Mouse (Mus musculus) hindbrain, embryonic 11.5 days (tissue): Measurements from ENCODE around the gene Pcsk5. TPM values are rescaled to one million over a fixed set of nuclear protein-coding genes. Genes with fewer than 3 reads are reported as not detected.

ENCODE experiments used
- ATAC-seq: fragments of 200-750 bp; cut with Nextera tagmentation; 2 replicates; pipeline ENCODE4 v1.8.0; 2017; ENCODE audit warnings: mild to moderate bottlenecking, moderate TSS enrichment, moderate library complexity; ENCODE audit not compliant: low FRiP score
- DNase-seq: peaks from one replicate; pipeline ENCODE4 v3.0.0-alpha.2; 2015; ENCODE audit warnings: low spot score
- H3K27ac ChIP-seq: fragments of 300-500 bp; sonication (generic); 2 replicates; pipeline ENCODE4 v1.5.1; 2014; ENCODE audit warnings: mild to moderate bottlenecking, low read depth, low read length
- H3K27me3 ChIP-seq: fragments of 300-500 bp; sonication (generic); 2 replicates; pipeline ENCODE4 v1.6.1; 2014; ENCODE audit warnings: mild to moderate bottlenecking, low read length, moderate library complexity, mixed read lengths; ENCODE audit not compliant: control insufficient read depth, insufficient read depth
- H3K36me3 ChIP-seq: fragments of 300-500 bp; sonication (generic); 2 replicates; pipeline ENCODE4 v1.6.1; 2014; ENCODE audit warnings: mild to moderate bottlenecking, low read length, moderate library complexity, mixed read lengths; ENCODE audit not compliant: control insufficient read depth, insufficient read depth
- H3K4me1 ChIP-seq: fragments of 300-500 bp; sonication (generic); replicated peaks from 2 replicates; pipeline ENCODE4 v1.6.1; 2014; ENCODE audit warnings: low read length, mixed read lengths; ENCODE audit not compliant: control insufficient read depth, insufficient read depth
- H3K4me2 ChIP-seq: fragments of 300-500 bp; sonication (generic); replicated peaks from 2 replicates; pipeline ENCODE4 v1.6.1; 2014; ENCODE audit warnings: mild to moderate bottlenecking, low read depth, low read length
- H3K4me3 ChIP-seq: fragments of 300-500 bp; sonication (generic); 2 replicates; pipeline ENCODE4 v1.5.1; 2014; ENCODE audit warnings: low read depth, low read length
- H3K9ac ChIP-seq: fragments of 300-500 bp; sonication (generic); 2 replicates; pipeline ENCODE4 v1.6.1; 2014; ENCODE audit warnings: low read depth, low read length
- H3K9me3 ChIP-seq: fragments of 300-500 bp; sonication (generic); 2 replicates; pipeline ENCODE4 v1.6.1; 2016; ENCODE audit warnings: low read length; ENCODE audit not compliant: control insufficient read depth
- WGBS: fragments of 180-500 bp; shearing (Covaris S2); extraction: QIAGEN DNeasy Blood & Tissue Kit; methylation state at CpG from one replicate; pipeline ENCODE4 v1.1.7; 2014; 5-methylcytosine and 5-hydroxymethylcytosine counted together
- polyA plus RNA-seq: library from polyadenylated mRNA; unstranded; fragments of >200 nt; fragmentation: Nextera tagmentation; extraction: Ambion mirVana; gene quantifications from 2 replicates; pipeline ENCODE4 v1.2.1, GENCODE M21; 2014

Pcsk5 gene
- polyA plus RNA-seq, 1 experiment from 2014 or later: 5.3 TPM

DNA sequence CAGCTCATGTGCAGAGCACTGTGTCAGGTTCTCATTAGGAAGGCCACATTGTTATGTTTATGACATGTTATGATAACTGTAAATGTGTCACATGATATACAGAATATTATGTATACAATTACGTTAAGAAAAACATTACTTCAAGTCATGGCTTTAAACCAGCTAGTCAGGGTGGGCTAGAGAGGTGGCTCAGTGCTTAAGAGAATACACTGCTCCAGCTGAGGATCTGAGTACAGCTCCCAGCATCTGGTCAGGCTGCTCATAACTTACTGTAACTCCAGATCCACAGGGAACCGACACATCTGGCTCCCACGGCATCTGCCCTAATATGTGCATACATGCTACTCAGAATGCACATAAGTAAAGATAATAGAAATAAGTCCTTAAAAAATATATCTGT is 187.5 kb downstream of the Pcsk5 start:
- no peaks in the 10 kb centered on the region for H3K36me3 ChIP-seq
- ATAC-seq: no peak
- no peaks in the 10 kb centered on the region for H3K27me3 ChIP-seq
- H3K9ac ChIP-seq: no peak overlapping the region
- no peak overlapping the region for H3K27ac ChIP-seq
- H3K9me3 ChIP-seq: no peaks in the 10 kb centered on the region
- WGBS: 77% methylated on average over 3 of the region's 3 CpGs
- no peaks in the 10 kb centered on the region for H3K4me1 ChIP-seq
- no peak for DNase-seq
- no peak overlapping the region for H3K4me2 ChIP-seq
- no peak overlapping the region for H3K4me3 ChIP-seq

DNA sequence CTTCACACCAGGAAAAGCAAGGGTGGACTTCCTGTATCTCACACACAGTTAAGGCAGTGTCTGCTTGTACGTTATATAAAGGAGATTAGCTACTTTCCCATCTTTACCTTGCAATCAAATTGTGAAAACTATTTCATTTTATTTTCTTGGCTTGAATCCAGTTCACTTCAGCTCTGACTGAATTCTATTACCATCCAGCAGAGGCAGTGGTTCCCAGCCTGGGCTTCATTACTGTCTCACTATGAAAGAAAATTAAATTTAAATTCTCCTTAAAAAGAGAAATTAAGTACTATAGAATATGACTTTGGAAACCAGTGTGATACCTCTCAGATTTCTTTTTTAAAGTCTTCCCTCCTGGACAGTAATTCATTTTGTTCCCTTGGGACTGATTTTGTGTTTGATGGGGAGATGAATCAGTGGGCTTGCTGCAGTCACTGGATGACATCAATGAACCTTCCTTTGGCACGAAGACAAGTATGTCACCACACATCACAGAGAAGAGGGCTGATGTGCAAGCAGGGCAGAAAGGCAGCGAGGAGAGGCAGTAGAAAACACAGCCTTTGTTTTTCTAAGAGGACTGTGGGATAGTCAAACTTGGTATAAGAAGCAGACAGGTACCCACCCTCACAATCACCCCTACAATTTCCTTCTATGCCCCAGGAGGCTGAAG is 194.2 kb downstream of the Pcsk5 start:
- no peak overlapping the region for H3K9ac ChIP-seq
- DNase-seq: no peak
- no peaks in the 10 kb centered on the region for H3K4me1 ChIP-seq
- H3K36me3 ChIP-seq: no peaks in the 10 kb centered on the region
- H3K4me3 ChIP-seq: no peak overlapping the region
- H3K27ac ChIP-seq: no peak overlapping the region
- no peaks in the 10 kb centered on the region for H3K9me3 ChIP-seq
- H3K4me2 ChIP-seq: no peak overlapping the region
- 80% methylated on average over 3 of the region's 3 CpGs for WGBS
- H3K27me3 ChIP-seq: no peaks in the 10 kb centered on the region
- no peak for ATAC-seq

DNA sequence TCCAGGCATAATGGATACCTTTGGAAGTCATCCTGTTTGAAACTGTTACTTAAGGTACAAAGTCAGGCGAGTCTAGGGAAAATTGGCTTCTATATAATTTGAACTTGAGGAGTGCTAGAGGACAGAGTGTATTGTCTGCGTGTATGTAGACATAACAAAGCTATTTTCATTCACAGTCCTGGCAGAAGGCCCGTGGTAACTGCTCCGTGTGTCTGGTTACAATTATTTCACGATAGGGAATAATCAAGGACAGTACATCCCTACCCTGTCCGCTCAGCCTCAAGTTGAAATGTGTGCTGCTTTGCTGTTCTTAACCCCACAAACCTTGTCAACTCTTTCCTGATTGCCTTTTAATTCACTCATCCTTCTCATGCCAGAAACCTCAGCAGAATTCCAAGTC is 201.4 kb downstream of the Pcsk5 start:
- Histone ChIP-seq H3K9me3 (no peaks in the 10 kb centered on the region), H3K4me1 (no peaks in the 10 kb centered on the region), H3K27ac (no peak overlapping the region), H3K4me3 (no peak overlapping the region), H3K27me3 (no peaks in the 10 kb centered on the region), H3K36me3 (no peaks in the 10 kb centered on the region), H3K4me2 (no peak overlapping the region), H3K9ac (no peak overlapping the region)
- DNase-seq (no peak), ATAC-seq (no peak)
- WGBS: 82% methylated on average over 6 of the region's 6 CpGs

DNA sequence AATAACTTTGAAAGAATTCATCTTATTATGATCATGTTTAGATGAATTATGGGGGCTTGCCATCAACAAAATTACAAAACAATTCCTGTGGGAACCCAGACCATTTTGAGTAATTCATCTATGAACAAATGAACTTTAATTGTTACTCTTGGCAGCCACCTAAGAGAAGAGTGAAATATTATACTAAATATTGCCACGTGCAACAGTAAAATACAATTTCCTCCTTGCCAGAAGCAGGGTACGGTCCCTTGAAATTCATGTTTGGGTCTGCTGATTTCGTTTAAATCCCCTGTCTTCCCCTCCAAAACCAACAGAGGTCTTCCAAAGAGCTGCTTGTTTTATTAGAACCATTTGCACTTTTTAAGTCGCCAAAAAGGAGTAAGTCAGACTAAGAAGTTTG is 221.8 kb downstream of the Pcsk5 start:
- 84% methylated on average over 4 of the region's 4 CpGs for WGBS
- H3K4me1 ChIP-seq: no peaks in the 10 kb centered on the region
- no peaks in the 10 kb centered on the region for H3K27me3 ChIP-seq
- no peaks in the 10 kb centered on the region for H3K36me3 ChIP-seq
- DNase-seq (no peak), ATAC-seq (no peak)
- no peak overlapping the region for H3K27ac ChIP-seq
- no peak overlapping the region for H3K4me3 ChIP-seq
- no peak overlapping the region for H3K4me2 ChIP-seq
- no peak overlapping the region for H3K9ac ChIP-seq
- no peaks in the 10 kb centered on the region for H3K9me3 ChIP-seq

DNA sequence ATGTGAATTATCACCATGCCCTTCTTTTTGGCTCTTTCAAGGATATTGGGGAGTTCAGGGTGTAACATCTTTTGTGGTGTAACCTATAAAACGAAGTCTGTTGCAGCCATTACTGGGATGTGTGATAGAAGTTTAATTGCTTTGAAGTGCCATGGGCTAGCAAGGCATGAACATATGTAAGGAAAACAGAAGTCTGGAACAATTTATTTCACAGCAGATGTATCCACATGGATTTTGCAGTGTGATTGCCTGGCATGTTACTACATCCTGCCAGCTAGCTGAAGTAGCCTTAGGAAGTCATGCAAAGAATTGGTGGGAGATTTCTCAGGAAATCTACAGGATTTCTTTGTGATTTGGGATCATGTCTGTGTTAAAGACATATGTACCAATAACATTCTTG is 230.9 kb downstream of the Pcsk5 start:
- WGBS: 85% methylated on average over 1 of the region's 1 CpGs
- H3K4me3 ChIP-seq: no peak overlapping the region
- H3K9ac ChIP-seq: no peak overlapping the region
- H3K36me3 ChIP-seq: no peaks in the 10 kb centered on the region
- DNase-seq (no peak), ATAC-seq (no peak)
- H3K4me2 ChIP-seq: no peak overlapping the region
- H3K27me3 ChIP-seq: no peaks in the 10 kb centered on the region
- no peak overlapping the region for H3K27ac ChIP-seq
- no peaks in the 10 kb centered on the region for H3K9me3 ChIP-seq
- H3K4me1 ChIP-seq: no peaks in the 10 kb centered on the region

DNA sequence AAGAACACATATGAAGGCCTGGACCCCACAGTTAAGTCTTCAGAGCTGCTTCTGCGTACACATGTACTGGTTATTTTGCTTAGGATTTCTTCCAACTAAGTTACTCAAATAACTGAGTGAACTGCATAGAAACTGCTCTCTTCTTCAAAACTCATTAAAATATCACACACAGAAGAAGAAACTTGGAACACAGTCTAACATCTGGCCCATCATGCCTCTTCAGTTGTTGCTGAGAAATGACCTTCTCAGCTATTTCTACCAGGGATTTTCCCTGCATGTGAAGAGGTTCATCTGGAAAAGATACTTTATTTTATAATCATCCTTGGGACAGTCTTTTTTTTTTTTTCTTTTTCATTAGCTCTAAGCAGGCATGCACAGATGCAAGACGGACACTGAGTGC is 231.3 kb downstream of the Pcsk5 start:
- H3K4me1 ChIP-seq: no peaks in the 10 kb centered on the region
- WGBS: 93% methylated on average over 2 of the region's 2 CpGs
- no peak overlapping the region for H3K4me2 ChIP-seq
- ATAC-seq: no peak
- no peak overlapping the region for H3K9ac ChIP-seq
- H3K27me3 ChIP-seq: no peaks in the 10 kb centered on the region
- no peak for DNase-seq
- H3K9me3 ChIP-seq: no peaks in the 10 kb centered on the region
- no peak overlapping the region for H3K27ac ChIP-seq
- H3K36me3 ChIP-seq: no peaks in the 10 kb centered on the region
- H3K4me3 ChIP-seq: no peak overlapping the region

DNA sequence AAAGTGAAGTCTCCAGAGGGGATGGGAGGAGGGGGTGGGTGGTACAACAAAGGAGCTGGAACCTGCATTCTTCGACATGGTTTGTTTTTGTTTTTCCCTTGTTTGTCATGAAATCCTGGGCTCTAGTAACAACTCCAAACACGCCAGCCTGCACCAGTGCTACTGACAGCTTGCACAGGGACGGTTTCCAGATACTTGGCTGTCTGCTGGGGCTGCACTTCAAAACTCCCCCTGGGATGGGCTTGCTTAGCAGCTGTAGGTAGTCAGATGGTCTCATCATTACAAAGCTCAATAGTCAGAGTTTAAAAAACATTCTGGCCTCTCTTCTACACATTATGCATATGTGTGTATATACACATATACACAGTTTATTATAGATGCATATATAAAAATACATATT is 234.1 kb downstream of the Pcsk5 start:
- WGBS: 63% methylated on average over 3 of the region's 3 CpGs
- Histone ChIP-seq H3K27me3 (no peaks in the 10 kb centered on the region), H3K4me3 (no peak overlapping the region), H3K4me2 (no peak overlapping the region), H3K9me3 (no peaks in the 10 kb centered on the region), H3K4me1 (no peaks in the 10 kb centered on the region), H3K9ac (no peak overlapping the region), H3K27ac (no peak overlapping the region), H3K36me3 (no peaks in the 10 kb centered on the region)
- ATAC-seq (no peak), DNase-seq (no peak)

DNA sequence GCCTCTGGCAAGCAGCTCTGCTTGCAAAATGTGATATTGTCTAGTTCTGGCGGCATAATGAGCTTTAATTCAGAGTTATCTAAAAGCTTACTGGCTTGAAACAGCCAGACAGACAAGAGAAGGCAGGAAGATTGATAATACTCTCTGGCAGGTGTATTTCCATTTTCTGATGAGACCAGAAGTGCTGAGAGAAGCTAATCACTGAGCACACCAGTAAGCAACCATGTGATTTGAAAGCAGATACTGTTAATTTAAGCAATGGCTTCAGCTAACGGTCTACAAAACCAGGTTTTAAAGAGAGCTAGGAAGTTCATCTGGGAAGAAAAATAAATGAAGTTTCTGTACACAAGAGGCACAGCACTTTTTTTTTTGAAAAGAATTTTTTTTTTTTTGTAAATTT is 237.1 kb downstream of the Pcsk5 start:
- Histone ChIP-seq H3K36me3 (no peaks in the 10 kb centered on the region), H3K9me3 (no peaks in the 10 kb centered on the region), H3K4me1 (no peaks in the 10 kb centered on the region), H3K9ac (no peak overlapping the region), H3K4me3 (no peak overlapping the region), H3K4me2 (no peak overlapping the region), H3K27ac (no peak overlapping the region), H3K27me3 (no peaks in the 10 kb centered on the region)
- WGBS: 80% methylated on average over 2 of the region's 2 CpGs
- ATAC-seq (no peak), DNase-seq (no peak)

DNA sequence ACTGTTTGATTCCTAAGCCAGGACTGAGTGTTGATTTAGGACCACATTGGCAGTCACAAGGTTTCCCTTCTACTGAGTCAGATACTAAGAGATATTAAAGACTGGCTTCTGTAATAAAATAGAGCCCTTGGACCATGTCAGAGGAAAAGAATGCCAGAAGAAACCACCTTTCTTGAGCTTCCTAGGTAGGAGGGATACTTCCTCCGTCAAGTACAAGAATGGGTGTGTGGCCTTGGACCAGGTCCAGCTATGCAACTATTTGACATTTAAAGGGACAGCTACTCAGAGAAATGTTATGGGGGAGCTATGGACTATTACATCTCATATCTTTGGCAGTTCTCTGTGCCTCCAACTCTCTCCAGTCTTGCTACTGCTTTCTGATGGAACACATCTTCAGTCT is 244.6 kb downstream of the Pcsk5 start:
- DNase-seq (no peak), ATAC-seq (no peak)
- no peak overlapping the region for H3K27ac ChIP-seq
- WGBS: 57% methylated on average over 1 of the region's 1 CpGs
- no peaks in the 10 kb centered on the region for H3K4me1 ChIP-seq
- H3K4me3 ChIP-seq: no peak overlapping the region
- H3K4me2 ChIP-seq: no peak overlapping the region
- H3K27me3 ChIP-seq: no peaks in the 10 kb centered on the region
- H3K9ac ChIP-seq: no peak overlapping the region
- H3K9me3 ChIP-seq: no peaks in the 10 kb centered on the region
- H3K36me3 ChIP-seq: no peaks in the 10 kb centered on the region
